Mouse (Mus musculus): ENCODE results near the gene Dapk1. TPM values are rescaled to one million over a fixed set of nuclear protein-coding genes. Genes with fewer than 3 reads are reported as not detected.
"Not testable (repeated sequence)": the region's sequence is repeated elsewhere in the genome, so short reads cannot be mapped to it uniquely, and the experiment has no call there.

Dapk1 gene
- polyA plus RNA-seq, 1 experiment: 12.0 TPM

- Histone ChIP-seq H3K27ac (ENCODE audit: control insufficient read depth, insufficient read depth, low read depth, low read length, poor library complexity) (no peak overlapping the region), H3K4me1 (ENCODE audit: control insufficient read depth, insufficient read depth, low read length) (no peaks in the 10 kb centered on the region), H3K4me3 (replicated peaks; ENCODE audit: control insufficient read depth, low read depth, low read length) (no peak overlapping the region)
- 85% methylated on average over 4 of the region's 4 CpGs for WGBS
- TF ChIP-seq CTCF (IDR thresholded peaks at IDR 0.05; ENCODE audit: control insufficient read depth, insufficient read depth, low read length): no peak
- TF ChIP-seq POLR2A (IDR thresholded peaks at IDR 0.05; ENCODE audit: borderline replicate concordance, control insufficient read depth, low read depth, low read length): no peak
These were observed 7.5 kb downstream of the Dapk1 start for GRCm38 (mm10) chr13:60609234-60609633.

GRCm38 (mm10) chr13:60610558-60610957, 8.8 kb downstream of the Dapk1 start:
- H3K27ac ChIP-seq (ENCODE audit: control insufficient read depth, insufficient read depth, low read depth, low read length, poor library complexity): no peak overlapping the region

GRCm38 (mm10) chr13:60610971-60611370, 9.2 kb downstream of the Dapk1 start:
- WGBS: 80% methylated on average over 6 of the region's 6 CpGs
- not testable (repeated sequence) for H3K4me1 ChIP-seq (ENCODE audit: control insufficient read depth, insufficient read depth, low read length); H3K4me3 ChIP-seq (replicated peaks; ENCODE audit: control insufficient read depth, low read depth, low read length); H3K27ac ChIP-seq (ENCODE audit: control insufficient read depth, insufficient read depth, low read depth, low read length, poor library complexity)

More at GRCm38 (mm10) chr13:60610558-60610957, 8.8 kb downstream of the Dapk1 start:
- WGBS: 68% methylated on average over 6 of the region's 6 CpGs
- TF ChIP-seq CTCF (IDR thresholded peaks at IDR 0.05; ENCODE audit: control insufficient read depth, insufficient read depth, low read length) (no peak), POLR2A (IDR thresholded peaks at IDR 0.05; ENCODE audit: borderline replicate concordance, control insufficient read depth, low read depth, low read length) (no peak)
- Histone ChIP-seq H3K4me1 (ENCODE audit: control insufficient read depth, insufficient read depth, low read length) (no peaks in the 10 kb centered on the region), H3K4me3 (replicated peaks; ENCODE audit: control insufficient read depth, low read depth, low read length) (no peak overlapping the region)

GRCm38 (mm10) chr13:60612160-60612559, 10.4 kb downstream of the Dapk1 start:
- H3K4me3 ChIP-seq (replicated peaks; ENCODE audit: control insufficient read depth, low read depth, low read length): no peak overlapping the region
- no peak for TF ChIP-seq POLR2A (IDR thresholded peaks at IDR 0.05; ENCODE audit: borderline replicate concordance, control insufficient read depth, low read depth, low read length)
- TF ChIP-seq CTCF (IDR thresholded peaks at IDR 0.05; ENCODE audit: control insufficient read depth, insufficient read depth, low read length): no peak
- 3% methylated on average over 3 of the region's 3 CpGs for WGBS
- no peaks in the 10 kb centered on the region for H3K4me1 ChIP-seq (ENCODE audit: control insufficient read depth, insufficient read depth, low read length)
- H3K27ac ChIP-seq (ENCODE audit: control insufficient read depth, insufficient read depth, low read depth, low read length, poor library complexity): no peak overlapping the region

GRCm38 (mm10) chr13:60614154-60614553, 12.4 kb downstream of the Dapk1 start:
- TF ChIP-seq POLR2A (IDR thresholded peaks at IDR 0.05; ENCODE audit: borderline replicate concordance, control insufficient read depth, low read depth, low read length): no peak
- no peak for TF ChIP-seq CTCF (IDR thresholded peaks at IDR 0.05; ENCODE audit: control insufficient read depth, insufficient read depth, low read length)
- H3K4me1 ChIP-seq (ENCODE audit: control insufficient read depth, insufficient read depth, low read length): no peaks in the 10 kb centered on the region
- 87% methylated on average over 8 of the region's 8 CpGs for WGBS
- H3K27ac ChIP-seq (ENCODE audit: control insufficient read depth, insufficient read depth, low read depth, low read length, poor library complexity): no peak overlapping the region
- H3K4me3 ChIP-seq (replicated peaks; ENCODE audit: control insufficient read depth, low read depth, low read length): no peak overlapping the region

- Histone ChIP-seq H3K27ac (ENCODE audit: control insufficient read depth, insufficient read depth, low read depth, low read length, poor library complexity) (no peak overlapping the region), H3K4me1 (ENCODE audit: control insufficient read depth, insufficient read depth, low read length) (no peaks in the 10 kb centered on the region; the same call in 1 of the 2 replicates), H3K4me3 (replicated peaks; ENCODE audit: control insufficient read depth, low read depth, low read length) (no peak overlapping the region)
- WGBS: 59% methylated on average over 15 of the region's 15 CpGs
- TF ChIP-seq POLR2A (IDR thresholded peaks at IDR 0.05; ENCODE audit: borderline replicate concordance, control insufficient read depth, low read depth, low read length) (no peak), CTCF (IDR thresholded peaks at IDR 0.05; ENCODE audit: control insufficient read depth, insufficient read depth, low read length) (no peak)
These were observed 13.4 kb downstream of the Dapk1 start for GRCm38 (mm10) chr13:60615057-60615650.

- Histone ChIP-seq H3K27ac (ENCODE audit: control insufficient read depth, insufficient read depth, low read depth, low read length, poor library complexity) (no peak overlapping the region), H3K4me3 (replicated peaks; ENCODE audit: control insufficient read depth, low read depth, low read length) (no peak overlapping the region), H3K4me1 (ENCODE audit: control insufficient read depth, insufficient read depth, low read length) (no peaks in the 10 kb centered on the region; the same call in 1 of the 2 replicates)
- WGBS: 82% methylated on average over 6 of the region's 6 CpGs
- no peak for TF ChIP-seq POLR2A (IDR thresholded peaks at IDR 0.05; ENCODE audit: borderline replicate concordance, control insufficient read depth, low read depth, low read length)
These were observed 14.3 kb downstream of the Dapk1 start for GRCm38 (mm10) chr13:60616036-60616435.

- no peak overlapping the region for H3K27ac ChIP-seq (ENCODE audit: control insufficient read depth, insufficient read depth, low read depth, low read length, poor library complexity)
- 69% methylated on average over 9 of the region's 9 CpGs for WGBS
- H3K4me1 ChIP-seq (ENCODE audit: control insufficient read depth, insufficient read depth, low read length): no peaks in the 10 kb centered on the region; the same call in 1 of the 2 replicates
- no peak overlapping the region for H3K4me3 ChIP-seq (replicated peaks; ENCODE audit: control insufficient read depth, low read depth, low read length)
- TF ChIP-seq POLR2A (IDR thresholded peaks at IDR 0.05; ENCODE audit: borderline replicate concordance, control insufficient read depth, low read depth, low read length): no peak
- TF ChIP-seq CTCF (IDR thresholded peaks at IDR 0.05; ENCODE audit: control insufficient read depth, insufficient read depth, low read length): no peak
These were observed 16.5 kb downstream of the Dapk1 start for GRCm38 (mm10) chr13:60618287-60618686.

- TF ChIP-seq CTCF (IDR thresholded peaks at IDR 0.05; ENCODE audit: control insufficient read depth, insufficient read depth, low read length) (no peak), POLR2A (IDR thresholded peaks at IDR 0.05; ENCODE audit: borderline replicate concordance, control insufficient read depth, low read depth, low read length) (no peak)
- no peak overlapping the region for H3K4me3 ChIP-seq (replicated peaks; ENCODE audit: control insufficient read depth, low read depth, low read length)
- H3K4me1 ChIP-seq (ENCODE audit: control insufficient read depth, insufficient read depth, low read length): no peaks in the 10 kb centered on the region; the same call in 1 of the 2 replicates
- WGBS: 52% methylated on average over 6 of the region's 6 CpGs
- no peak overlapping the region for H3K27ac ChIP-seq (ENCODE audit: control insufficient read depth, insufficient read depth, low read depth, low read length, poor library complexity)
These were observed 18.0 kb downstream of the Dapk1 start for GRCm38 (mm10) chr13:60619723-60620122.
